Mouse (Mus musculus): ENCODE results near the gene Rcbtb2.

DNA sequence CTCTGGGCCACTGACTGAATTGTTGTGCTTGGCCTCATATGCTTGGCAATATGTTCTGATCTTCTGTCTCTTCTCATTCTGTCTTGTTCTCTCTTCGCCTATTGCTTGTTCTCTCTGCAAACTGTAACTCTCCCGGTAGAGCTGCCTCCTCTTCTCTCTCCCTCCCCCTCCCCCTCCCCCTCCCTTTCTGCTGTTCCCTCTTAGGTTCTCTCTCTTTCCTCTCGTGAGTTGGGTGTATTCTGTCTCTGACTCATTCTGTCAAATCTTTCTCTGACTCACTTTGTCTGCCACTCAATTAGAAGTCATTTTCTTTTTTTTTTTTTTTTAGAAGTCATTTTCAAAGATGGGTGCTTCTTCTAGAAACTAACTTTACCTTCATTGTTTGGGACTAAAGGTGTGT is 23.9 kb downstream of the Rcbtb2 start:
- no peak for TF ChIP-seq POLR2A (IDR thresholded peaks at IDR 0.05; ENCODE audit: borderline replicate concordance, extremely low read depth, low read depth, low read length)
- no peak for TF ChIP-seq CTCF (IDR thresholded peaks at IDR 0.05; ENCODE audit: insufficient read depth, low read length)
